Mouse (Mus musculus): ENCODE measurements at regions not wholly inside any gene's neighbourhood (a gene's known extent, or its start where the extent isn't known, plus 50 kb on each side); places are given as distances from the start of the nearest gene placed in this dataset.

DNA sequence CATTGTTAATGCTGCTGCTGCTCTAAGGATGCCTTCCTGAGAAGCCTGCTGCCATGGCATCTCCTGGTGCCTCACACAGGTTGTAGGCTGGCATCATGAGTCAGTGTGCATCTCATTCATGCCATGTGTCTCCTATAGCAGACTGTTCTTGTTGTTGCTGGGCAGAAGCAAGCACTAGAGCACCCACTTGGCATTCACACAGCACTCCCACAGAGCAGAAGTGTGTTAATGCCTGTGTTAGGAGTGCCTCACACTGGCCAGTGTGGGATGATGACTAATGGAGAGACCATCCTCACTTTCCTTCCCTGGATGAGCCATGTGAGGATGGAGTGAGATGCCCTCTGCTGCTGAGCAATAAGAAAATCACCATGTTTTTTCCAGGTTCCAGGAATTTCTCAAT lies 146.9 kb upstream of the Pum3 start:
- TF ChIP-seq CTCF (IDR thresholded peaks at IDR 0.05; ENCODE audit: low read depth) (no peak), EP300 (IDR thresholded peaks at IDR 0.05; ENCODE audit: low read depth) (no peak)

Measured in liver, embryonic 14.5 days (tissue).